Mouse (Mus musculus) hindbrain, embryonic 10.5 days (tissue): Measurements from ENCODE around the gene Anp32b. TPM values are rescaled to one million over a fixed set of nuclear protein-coding genes. Genes with fewer than 3 reads are reported as not detected.

Experiments used
- DNase-seq: peaks from one replicate; pipeline ENCODE4 v3.0.0-alpha.2; 2017; ENCODE audit warnings: low spot score
- H3K27ac ChIP-seq: fragments of 300-500 bp; sonication (generic); 2 replicates; pipeline ENCODE4 v1.5.1; 2016; ENCODE audit warnings: mild to moderate bottlenecking, moderate library complexity
- H3K27me3 ChIP-seq: fragments of 300-500 bp; sonication (generic); 2 replicates; pipeline ENCODE4 v1.6.1; 2016; ENCODE audit warnings: mild to moderate bottlenecking; ENCODE audit not compliant: poor library complexity, insufficient read depth, severe bottlenecking
- H3K36me3 ChIP-seq: fragments of 300-500 bp; sonication (generic); 2 replicates; pipeline ENCODE4 v1.6.1; 2016; ENCODE audit warnings: mild to moderate bottlenecking, moderate library complexity
- H3K4me1 ChIP-seq: fragments of 300-500 bp; sonication (generic); replicated peaks from 2 replicates; pipeline ENCODE4 v1.6.1; 2016; ENCODE audit warnings: mild to moderate bottlenecking
- H3K4me3 ChIP-seq: fragments of 300-500 bp; sonication (generic); 2 replicates; pipeline ENCODE4 v1.5.1; 2016; ENCODE audit warnings: mild to moderate bottlenecking, moderate library complexity
- H3K9me3 ChIP-seq: fragments of 300-500 bp; sonication (generic); 2 replicates; pipeline ENCODE4 v1.6.1; 2016; ENCODE audit warnings: mild to moderate bottlenecking, moderate library complexity
- WGBS: fragments of 180-500 bp; shearing (Covaris S2); methylation state at CpG from one replicate; pipeline ENCODE4 v1.1.7; 2016; 5-methylcytosine and 5-hydroxymethylcytosine counted together
- polyA plus RNA-seq: library from polyadenylated mRNA; unstranded; fragments of >200 nt; fragmentation: Nextera tagmentation; extraction: Ambion mirVana; gene quantifications from 2 replicates; pipeline ENCODE4 v1.2.1, GENCODE M21; 2016

Gene Anp32b
- polyA plus RNA-seq, 1 experiment from 2014 or later: 250 TPM

GRCm38 (mm10) chr4:46442501-46442900 is 8.2 kb upstream of the Anp32b start:
- peaks cover 6% of the 10 kb centered on the region for H3K4me1 ChIP-seq
- no peaks in the 10 kb centered on the region for H3K9me3 ChIP-seq
- H3K27ac ChIP-seq: no peak overlapping the region
- no peaks in the 10 kb centered on the region for H3K36me3 ChIP-seq
- DNase-seq: no peak
- H3K27me3 ChIP-seq: no peaks in the 10 kb centered on the region
- no peak overlapping the region for H3K4me3 ChIP-seq
- whole genome bisulfite sequencing: 83% methylated on average over 4 of the region's 4 CpGs

- no peak for DNase-seq
- Histone ChIP-seq H3K27me3 (no peaks in the 10 kb centered on the region), H3K9me3 (no peaks in the 10 kb centered on the region), H3K36me3 (no peaks in the 10 kb centered on the region), H3K4me1 (peaks cover 24% of the 10 kb centered on the region), H3K4me3 (no peak overlapping the region), H3K27ac (0 out of 2 replicates have a peak overlapping the region, but pooled peaks have one; percentile 17)
- 46% methylated on average over 9 of the region's 9 CpGs for WGBS
Measured at GRCm38 (mm10) chr4:46445237-46445945, 5.3 kb upstream of the Anp32b start.

- H3K4me3 ChIP-seq: no peak overlapping the region
- 0 out of 2 replicates have a peak overlapping the region, but pooled peaks have one; percentile 12 for H3K27ac ChIP-seq
- peaks cover 29% of the 10 kb centered on the region for H3K4me1 ChIP-seq
- no peaks in the 10 kb centered on the region for H3K9me3 ChIP-seq
- H3K36me3 ChIP-seq: no peaks in the 10 kb centered on the region
- WGBS: 70% methylated on average over 1 of the region's 1 CpGs
- H3K27me3 ChIP-seq: no peaks in the 10 kb centered on the region
- DNase-seq: no peak
Measured at GRCm38 (mm10) chr4:46447461-46447860, 3.2 kb upstream of the Anp32b start.

- Histone ChIP-seq H3K9me3 (no peaks in the 10 kb centered on the region), H3K36me3 (peaks cover 5% of the 10 kb centered on the region; the same call in 1 of the 2 replicates), H3K4me1 (peaks cover 39% of the 10 kb centered on the region), H3K27ac (peak overlapping the region; percentile 50; the same call in 1 of the 2 replicates), H3K27me3 (no peaks in the 10 kb centered on the region), H3K4me3 (no peak overlapping the region)
- 45% methylated on average over 6 of the region's 6 CpGs for WGBS
- peak; percentile 17 for DNase-seq
Measured at GRCm38 (mm10) chr4:46448886-46449285, 1.8 kb upstream of the Anp32b start.

- 37% methylated on average over 7 of the region's 7 CpGs for WGBS
- Histone ChIP-seq H3K27ac (peak overlapping the region; percentile 100), H3K36me3 (peaks cover 5% of the 10 kb centered on the region; the same call in 1 of the 2 replicates), H3K27me3 (no peaks in the 10 kb centered on the region), H3K4me1 (peaks cover 48% of the 10 kb centered on the region), H3K4me3 (peak overlapping the region; percentile 89), H3K9me3 (no peaks in the 10 kb centered on the region)
- no peak for DNase-seq
Measured at GRCm38 (mm10) chr4:46450020-46450518, 633 bp upstream of the Anp32b start.

GRCm38 (mm10) chr4:46451240-46451757 is 597 bp downstream of the Anp32b start:
- peak overlapping the region; percentile 89 for H3K4me3 ChIP-seq
- no peaks in the 10 kb centered on the region for H3K27me3 ChIP-seq
- H3K27ac ChIP-seq: peak overlapping the region; percentile 100
- WGBS: under 1% methylated on average over 67 of the region's 70 CpGs
- peak; percentile 70 for DNase-seq
- peaks cover 53% of the 10 kb centered on the region for H3K4me1 ChIP-seq
- no peaks in the 10 kb centered on the region for H3K9me3 ChIP-seq
- peaks cover 12% of the 10 kb centered on the region for H3K36me3 ChIP-seq

GRCm38 (mm10) chr4:46451758-46452480 is 1.2 kb downstream of the Anp32b start:
- Histone ChIP-seq H3K36me3 (peaks cover 18% of the 10 kb centered on the region), H3K27me3 (no peaks in the 10 kb centered on the region), H3K9me3 (no peaks in the 10 kb centered on the region), H3K4me3 (peak overlapping the region; percentile 89), H3K27ac (peak overlapping the region; percentile 100), H3K4me1 (peaks cover 57% of the 10 kb centered on the region)
- DNase-seq: peak; percentile 79
- WGBS: 2% methylated on average over 108 of the region's 111 CpGs

- H3K27me3 ChIP-seq: no peaks in the 10 kb centered on the region
- under 1% methylated on average over 19 of the region's 19 CpGs for WGBS
- H3K9me3 ChIP-seq: no peaks in the 10 kb centered on the region
- H3K27ac ChIP-seq: peak overlapping the region; percentile 100
- peaks cover 57% of the 10 kb centered on the region for H3K4me1 ChIP-seq
- DNase-seq: no peak
- peaks cover 23% of the 10 kb centered on the region for H3K36me3 ChIP-seq
- H3K4me3 ChIP-seq: peak overlapping the region; percentile 89
Measured at GRCm38 (mm10) chr4:46452481-46452850, 1.8 kb downstream of the Anp32b start.

GRCm38 (mm10) chr4:46452855-46453719 is 2.4 kb downstream of the Anp32b start:
- DNase-seq: peak; percentile 21
- H3K27ac ChIP-seq: peak overlapping the region; percentile 100

GRCm38 (mm10) chr4:46454097-46454864 is 3.6 kb downstream of the Anp32b start:
- H3K9me3 ChIP-seq: no peaks in the 10 kb centered on the region
- peak overlapping the region; percentile 89 for H3K4me3 ChIP-seq
- peaks cover 49% of the 10 kb centered on the region for H3K4me1 ChIP-seq
- no peak for DNase-seq
- peaks cover 36% of the 10 kb centered on the region for H3K36me3 ChIP-seq
- peak overlapping the region; percentile 100; the same call in 1 of the 2 replicates for H3K27ac ChIP-seq
- H3K27me3 ChIP-seq: no peaks in the 10 kb centered on the region
- 81% methylated on average over 5 of the region's 5 CpGs for WGBS

More at GRCm38 (mm10) chr4:46452855-46453719, 2.4 kb downstream of the Anp32b start:
- Histone ChIP-seq H3K36me3 (peaks cover 28% of the 10 kb centered on the region), H3K4me1 (peaks cover 57% of the 10 kb centered on the region), H3K27me3 (no peaks in the 10 kb centered on the region), H3K9me3 (no peaks in the 10 kb centered on the region), H3K4me3 (peak overlapping the region; percentile 89)
- 44% methylated on average over 13 of the region's 13 CpGs for WGBS

- Histone ChIP-seq H3K36me3 (peaks cover 61% of the 10 kb centered on the region), H3K9me3 (no peaks in the 10 kb centered on the region), H3K4me1 (peaks cover 36% of the 10 kb centered on the region), H3K27ac (no peak overlapping the region), H3K27me3 (no peaks in the 10 kb centered on the region), H3K4me3 (no peak overlapping the region)
- DNase-seq: no peak
- WGBS: 95% methylated on average over 4 of the region's 4 CpGs
Measured at GRCm38 (mm10) chr4:46456762-46457161, 6.1 kb downstream of the Anp32b start.
